Mouse (Mus musculus) thymus, adult 2 months (tissue): ENCODE measurements around the gene Cnih4. TPM values are rescaled to one million over a fixed set of nuclear protein-coding genes. Genes with fewer than 3 reads are reported as not detected.

Experiments used
- DNase-seq: peaks from one replicate; pipeline ENCODE4 v3.0.0; 2021
- H3K27ac ChIP-seq: fragments of 200-500 bp; 2 replicates; pipeline ENCODE4 v1.5.1; 2012; ENCODE audit warnings: low read length, control low read depth; ENCODE audit not compliant: control insufficient read depth, insufficient read depth
- H3K27me3 ChIP-seq: fragments of 200-500 bp; 2 replicates; pipeline ENCODE4 v1.6.1; 2012; ENCODE audit warnings: mild to moderate bottlenecking, low read length, moderate library complexity, mixed read lengths; ENCODE audit not compliant: control insufficient read depth, insufficient read depth
- H3K36me3 ChIP-seq: fragments of 200-500 bp; 2 replicates; pipeline ENCODE4 v1.6.1; 2012; ENCODE audit warnings: mild to moderate bottlenecking, low read length, moderate library complexity; ENCODE audit not compliant: control insufficient read depth, insufficient read depth
- H3K4me1 ChIP-seq: fragments of 200-500 bp; replicated peaks from 2 replicates; pipeline ENCODE4 v1.6.1; 2012; ENCODE audit warnings: low read length; ENCODE audit not compliant: control insufficient read depth, insufficient read depth
- H3K4me3 ChIP-seq: fragments of 200-500 bp; 2 replicates; pipeline ENCODE4 v1.5.1; 2012; ENCODE audit warnings: mild to moderate bottlenecking, low read length, control low read depth, moderate library complexity; ENCODE audit not compliant: control insufficient read depth, insufficient read depth
- CTCF ChIP-seq: fragments of 200-500 bp; IDR thresholded peaks from 2 replicates; pipeline ENCODE4 v1.5.1; 2012; ENCODE audit warnings: mild to moderate bottlenecking, control low read depth, low read length, moderate library complexity, borderline replicate concordance; ENCODE audit not compliant: control insufficient read depth, poor library complexity, insufficient read depth; ENCODE audit errors: extremely low read depth
- POLR2A ChIP-seq: fragments of 200-500 bp; IDR thresholded peaks from 2 replicates; pipeline ENCODE4 v1.6.1; 2012; ENCODE audit warnings: mild to moderate bottlenecking, low read length, control low read depth, moderate library complexity; ENCODE audit not compliant: control insufficient read depth, poor library complexity, insufficient read depth; ENCODE audit errors: extremely low read depth
- WGBS: fragments of 180-500 bp; shearing (Covaris S2); methylation state at CpG from one replicate; pipeline ENCODE4 v1.1.7; 2018; 5-methylcytosine and 5-hydroxymethylcytosine counted together
- polyA plus RNA-seq: library from polyadenylated mRNA; depleted of rRNA; stranded (reverse); fragments of >200 nt; gene quantifications from 2 replicates; pipeline ENCODE4 v1.2.3, GENCODE M21; 2012; rRNA removed

Cnih4 gene
- polyA plus RNA-seq, 1 experiment = 17.1 TPM

- DNase-seq = no peak
- Histone ChIP-seq H3K4me1 (peaks cover 5% of the 10 kb centered on the region; the same call in 1 of the 2 replicates), H3K4me3 (no peak overlapping the region), H3K27me3 (no peaks in the 10 kb centered on the region), H3K27ac (no peak overlapping the region), H3K36me3 (no peaks in the 10 kb centered on the region)
- 95% methylated on average over 4 of the region's 4 CpGs for WGBS
- TF ChIP-seq CTCF = no peak
- no peak for TF ChIP-seq POLR2A
Observed at GRCm38 (mm10) chr1:181216315-181216714, 71.8 kb downstream of the Cnih4 start.

Other genes starting within 250 kb of the Cnih4 start
- gene Pycr2, start 240.4 kb upstream of the Cnih4 start, polyA plus RNA-seq = 101 and 106 TPM in 2 replicates
- 6.0 and 6.4 TPM in 2 replicates for gene Lefty1, start 209.7 kb upstream of the Cnih4 start, polyA plus RNA-seq
- 47.3 and 49.3 TPM in 2 replicates for gene Tmem63a, start 202.3 kb upstream of the Cnih4 start, polyA plus RNA-seq
- 33.2 and 39.3 TPM in 2 replicates for gene Ephx1, start 123.8 kb upstream of the Cnih4 start, polyA plus RNA-seq
- 0.06 and 0.09 TPM in 2 replicates for gene 9130409I23Rik, start 93.5 kb upstream of the Cnih4 start, polyA plus RNA-seq
- 21.7 and 24.5 TPM in 2 replicates for gene Nvl, start 489 bp upstream of the Cnih4 start, polyA plus RNA-seq
- gene Wdr26, start 67.3 kb downstream of the Cnih4 start, polyA plus RNA-seq = 62.4 and 74.9 TPM in 2 replicates
- gene Cnih3, start 207.9 kb downstream of the Cnih4 start, polyA plus RNA-seq = not detected in 2 replicates